Mouse (Mus musculus) liver, adult (tissue): ENCODE measurements at regions not wholly inside any gene's neighbourhood (a gene's known extent, or its start where the extent isn't known, plus 50 kb on each side); places are given as distances from the start of the nearest gene placed in this dataset.

Experiments
- GATA4 ChIP-seq: IDR thresholded peaks from 2 replicates; pipeline ENCODE4 v1.6.1; 2014; ENCODE audit warnings: mild to moderate bottlenecking, low read length; ENCODE audit not compliant: insufficient replicate concordance

DNA sequence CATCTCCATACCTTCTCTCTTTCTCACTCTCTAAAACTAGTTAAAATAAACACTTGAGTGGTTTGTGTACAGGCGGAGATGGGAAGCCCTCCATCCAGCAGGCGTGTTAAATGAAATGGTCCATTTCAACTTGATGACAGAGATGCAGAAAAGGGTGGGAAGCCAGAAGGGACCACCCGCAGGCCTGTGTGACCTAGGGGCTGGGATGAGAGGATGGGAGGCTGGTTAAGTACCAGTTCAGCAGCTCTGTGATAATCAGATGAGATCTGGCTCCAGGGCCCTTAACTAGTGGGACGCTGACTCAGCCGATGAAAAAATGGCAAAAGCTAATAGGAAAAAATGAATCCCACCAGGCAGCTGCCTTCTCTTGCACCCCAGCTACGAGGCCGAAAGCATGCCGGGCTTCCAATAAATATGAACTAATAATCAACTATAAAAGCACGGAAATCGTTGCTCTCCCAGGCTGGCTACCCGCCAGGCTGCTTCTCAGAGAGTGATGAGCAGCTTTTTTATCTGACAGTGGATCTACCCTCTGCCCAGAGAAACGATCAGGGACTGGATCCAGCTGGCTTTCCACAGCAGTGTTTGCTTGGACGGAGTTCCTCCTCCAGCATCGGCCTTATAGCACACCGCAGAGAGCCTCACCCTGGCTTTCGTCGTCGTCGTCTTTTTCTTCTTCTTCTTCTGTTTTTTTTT lies 144.5 kb downstream of the Sox9 start:
- peak; percentile 97 for TF ChIP-seq GATA4

DNA sequence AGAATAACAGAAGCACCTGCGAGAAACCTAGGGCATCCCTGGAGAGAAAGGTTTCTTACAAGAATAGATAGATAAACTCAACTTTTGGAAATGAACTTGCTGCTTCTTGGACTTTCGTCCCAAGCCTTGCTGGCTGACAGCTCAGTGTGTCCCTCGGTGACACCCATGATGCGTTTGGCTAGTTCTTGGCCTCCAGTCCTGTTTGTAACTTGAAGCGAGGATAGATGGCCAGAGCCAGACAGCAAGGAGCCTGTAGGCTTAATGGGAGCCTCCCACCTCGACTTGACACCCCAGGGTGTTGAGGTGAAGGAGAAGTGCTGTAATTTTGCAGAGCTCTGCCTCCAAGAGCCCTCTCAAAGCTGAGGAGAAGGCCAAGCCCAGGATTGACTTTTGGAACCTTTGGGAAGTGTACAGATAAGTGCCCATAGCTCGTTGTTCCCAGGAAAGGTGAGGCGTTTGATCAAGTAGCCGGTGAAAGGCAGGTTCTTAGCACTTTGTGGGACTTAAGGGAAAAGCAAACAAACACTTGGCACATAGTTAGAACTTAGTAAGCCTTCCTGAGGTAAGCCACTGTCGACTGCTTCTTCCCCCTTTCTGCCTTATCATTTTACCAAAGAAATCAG lies 148.3 kb downstream of the Sox9 start:
- TF ChIP-seq GATA4: no peak

DNA sequence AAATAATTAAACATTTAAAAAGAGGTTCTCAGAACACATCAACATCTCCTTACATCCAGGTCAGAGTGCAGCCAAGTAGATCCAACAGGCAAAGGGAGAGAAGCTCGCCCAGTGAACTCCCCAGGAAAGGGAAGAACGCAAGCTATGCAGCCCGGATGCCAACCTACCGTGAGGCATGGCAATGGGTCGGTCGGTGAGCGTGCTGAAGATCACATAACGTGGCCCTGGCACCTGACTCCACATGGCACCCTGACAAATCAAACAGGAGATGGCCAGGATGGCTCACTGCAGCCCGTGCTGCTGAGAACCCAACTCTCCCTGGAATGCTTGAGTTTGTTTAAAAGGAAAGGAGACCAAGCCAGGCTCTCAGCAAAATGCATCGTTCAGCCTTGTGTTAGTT lies 156.0 kb downstream of the Sox9 start:
- no peak for TF ChIP-seq GATA4

DNA sequence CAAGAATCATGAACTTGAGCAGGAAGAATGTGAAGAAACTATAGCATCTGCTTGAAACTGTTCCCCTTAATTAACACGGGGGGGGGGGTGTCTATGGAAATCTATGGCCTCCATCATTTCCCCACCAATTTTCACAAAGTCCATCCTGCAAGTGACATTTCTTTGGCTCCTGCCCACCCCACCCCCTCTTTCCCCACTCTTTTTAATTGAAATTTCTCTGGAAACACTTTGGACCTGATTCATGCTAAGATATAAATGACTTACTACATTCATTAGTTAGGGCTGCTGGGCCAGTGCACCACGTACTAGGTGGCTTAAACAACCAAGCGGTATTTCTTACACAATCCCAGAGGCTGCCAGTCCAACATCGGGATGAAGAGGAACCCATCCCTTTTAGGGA lies 169.4 kb downstream of the Sox9 start:
- TF ChIP-seq GATA4: no peak

DNA sequence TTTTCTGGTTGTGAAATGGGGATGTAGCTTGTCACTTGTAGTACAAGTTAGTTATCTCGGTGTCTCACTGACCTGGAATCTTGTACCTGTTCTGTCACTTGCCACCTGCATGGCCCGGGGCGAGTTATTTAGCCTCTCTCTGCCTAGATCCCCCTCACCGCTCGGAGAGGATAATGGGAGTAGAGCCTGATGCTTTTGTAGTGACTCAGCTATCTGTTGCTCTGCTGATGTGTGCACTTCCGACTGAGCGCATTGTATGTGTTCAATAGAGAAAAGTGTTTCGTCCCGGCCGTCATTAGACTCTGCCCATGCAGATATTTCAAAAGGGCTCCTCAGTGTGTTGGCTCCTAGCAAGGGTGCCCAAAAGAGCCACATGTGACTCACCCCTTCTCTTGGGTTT lies 170.3 kb downstream of the Sox9 start:
- no peak for TF ChIP-seq GATA4

DNA sequence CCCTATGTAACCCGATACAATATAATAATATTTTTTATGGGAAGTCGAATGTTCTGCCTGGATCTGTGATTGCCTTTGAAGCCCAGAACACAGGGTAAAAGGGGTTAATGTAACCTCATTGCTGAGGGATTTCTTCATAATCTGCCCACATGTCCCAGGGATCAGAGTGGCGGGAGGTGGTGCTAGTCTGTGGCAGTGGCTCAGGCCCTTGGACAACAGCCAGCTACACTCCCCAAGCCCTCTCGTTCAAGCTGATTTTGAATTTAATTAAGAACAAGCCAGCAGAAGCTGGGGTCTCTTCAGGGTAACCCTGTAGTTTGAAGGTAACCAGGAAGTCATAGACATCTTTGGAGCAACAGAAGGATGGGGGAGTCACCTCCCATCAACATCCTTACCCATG lies 171.5 kb downstream of the Sox9 start:
- TF ChIP-seq GATA4: no peak

DNA sequence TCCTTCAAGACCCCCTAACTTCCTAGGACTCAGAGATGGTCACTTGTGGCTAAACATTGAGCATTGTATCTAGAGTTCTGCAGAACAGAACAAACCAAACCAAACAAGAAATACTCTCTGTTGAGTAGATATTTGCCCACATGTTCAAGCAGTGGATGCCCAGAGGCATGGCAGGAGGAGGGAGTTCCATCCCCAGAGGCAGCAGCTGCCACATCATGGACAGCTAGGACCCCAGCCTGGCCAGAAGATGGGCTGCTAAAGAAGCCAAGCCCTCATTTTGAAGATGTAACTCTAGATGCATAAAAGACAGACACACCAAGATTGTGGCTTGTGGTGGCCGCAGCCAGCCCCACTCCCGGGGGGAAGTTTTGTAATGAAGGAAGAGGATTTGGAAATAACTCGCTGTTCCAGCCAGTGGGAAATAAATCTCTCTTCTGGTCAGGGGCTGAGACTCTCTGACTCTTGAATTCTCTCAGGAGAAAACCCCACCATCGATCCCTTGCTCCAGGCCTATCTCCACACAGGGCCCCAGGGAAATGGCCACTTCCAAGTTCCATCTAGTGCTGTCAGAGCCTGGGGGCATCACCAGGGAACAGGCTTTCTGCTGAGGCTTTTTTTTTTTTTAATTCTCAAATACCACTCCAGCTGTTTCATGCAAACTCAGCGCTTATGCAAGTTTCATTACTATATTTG lies 174.9 kb downstream of the Sox9 start:
- no peak for TF ChIP-seq GATA4

DNA sequence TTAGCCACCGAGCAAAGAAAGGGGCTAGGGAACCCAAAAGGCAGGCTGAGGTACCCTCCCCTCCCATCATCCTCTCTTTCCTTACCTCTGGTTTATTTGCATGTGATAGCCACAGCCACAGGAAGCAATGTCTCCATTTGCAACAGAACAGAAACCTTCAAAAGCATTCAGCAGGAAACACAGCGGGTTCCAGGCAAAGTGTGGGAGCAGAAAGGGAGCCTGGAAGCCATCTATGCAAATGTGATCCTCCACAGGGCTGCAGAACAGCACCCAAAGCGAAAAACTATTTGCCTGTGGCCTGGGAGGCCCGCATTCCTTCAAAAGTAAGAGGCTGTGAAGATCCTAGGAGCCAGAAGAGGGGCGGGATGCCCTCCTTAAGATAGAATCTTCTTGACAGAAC lies 177.6 kb downstream of the Sox9 start:
- TF ChIP-seq GATA4: no peak

DNA sequence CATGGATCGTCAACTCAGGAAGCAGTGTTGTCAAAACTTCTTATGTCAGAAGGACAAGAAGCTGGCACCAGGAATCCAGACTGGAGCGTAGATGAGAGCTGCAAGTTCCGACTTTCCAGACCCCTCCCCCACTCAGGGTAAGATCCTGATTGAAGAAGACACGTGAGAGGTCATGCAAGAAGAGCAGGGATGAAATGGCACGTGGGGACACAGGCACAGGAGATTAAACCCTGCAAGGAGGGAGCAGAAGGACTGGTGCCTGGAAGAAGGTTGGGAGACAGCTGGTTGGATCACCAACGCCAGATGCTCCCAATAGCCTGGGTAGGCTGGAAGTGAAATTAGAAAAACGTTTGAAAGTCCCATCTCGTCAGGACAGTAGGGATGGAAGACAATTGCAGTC lies 191.3 kb downstream of the Sox9 start:
- no peak for TF ChIP-seq GATA4

DNA sequence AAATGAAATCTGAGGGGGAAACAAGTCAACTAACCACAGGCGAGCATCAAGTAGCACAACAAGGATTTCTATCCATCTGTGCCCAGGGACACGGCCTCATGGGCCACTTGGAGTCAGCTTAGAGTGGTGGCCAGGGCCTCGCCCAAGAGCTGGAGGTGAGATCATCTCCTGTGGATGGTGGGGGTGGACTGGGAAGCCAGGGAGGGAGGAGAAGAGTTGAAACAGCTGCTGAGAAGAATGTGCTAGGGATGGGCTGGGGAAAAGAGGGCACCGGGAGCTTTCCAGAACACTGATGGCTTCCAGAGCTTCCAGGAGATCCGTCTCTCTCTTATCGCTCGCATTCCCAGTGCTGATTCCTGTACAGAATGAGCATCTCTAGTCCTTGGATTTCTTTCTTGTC lies 192.9 kb downstream of the Sox9 start:
- TF ChIP-seq GATA4: no peak

DNA sequence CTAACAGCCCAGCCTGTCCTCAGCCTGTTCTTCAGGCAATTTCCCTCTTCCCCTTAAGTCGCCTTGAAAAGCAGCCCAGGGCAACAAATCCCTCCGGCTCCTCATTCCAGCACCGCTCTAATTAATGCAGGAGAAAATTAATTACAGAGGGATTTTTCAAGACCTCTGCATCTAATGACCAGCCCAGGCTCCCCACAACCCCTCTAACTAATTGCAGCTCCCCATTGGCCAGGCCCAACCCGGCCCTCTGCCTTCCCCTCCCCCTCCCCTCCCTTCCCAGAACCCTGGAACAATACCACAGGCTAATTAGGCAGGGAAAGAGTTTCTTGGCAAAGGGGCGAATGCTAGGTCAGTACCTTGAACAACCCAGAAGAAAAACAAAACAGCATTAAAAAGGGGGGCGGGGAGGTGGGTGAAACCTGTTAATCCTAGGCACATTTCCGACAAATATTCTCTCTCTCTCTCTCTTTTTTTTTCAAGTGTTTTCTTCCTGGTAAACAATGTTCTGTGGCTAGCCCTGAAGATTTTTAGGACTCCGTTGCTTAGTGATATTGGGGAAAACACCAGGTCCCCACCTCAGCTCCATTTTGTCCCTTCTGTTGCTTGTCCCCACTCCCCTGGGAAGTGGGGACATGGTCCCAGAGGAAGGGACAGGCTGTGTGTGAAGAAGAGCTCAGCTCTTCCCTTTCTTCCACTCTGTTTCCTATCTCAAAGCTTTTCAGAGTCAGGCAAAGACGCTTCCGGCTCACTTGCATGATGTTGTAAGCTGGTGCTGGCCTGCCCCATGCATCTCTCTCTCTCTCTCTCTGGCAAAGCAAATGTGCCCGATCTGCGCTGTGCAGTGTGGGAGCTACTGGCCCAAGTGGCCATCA lies 195.1 kb downstream of the Sox9 start:
- TF ChIP-seq GATA4: no peak

DNA sequence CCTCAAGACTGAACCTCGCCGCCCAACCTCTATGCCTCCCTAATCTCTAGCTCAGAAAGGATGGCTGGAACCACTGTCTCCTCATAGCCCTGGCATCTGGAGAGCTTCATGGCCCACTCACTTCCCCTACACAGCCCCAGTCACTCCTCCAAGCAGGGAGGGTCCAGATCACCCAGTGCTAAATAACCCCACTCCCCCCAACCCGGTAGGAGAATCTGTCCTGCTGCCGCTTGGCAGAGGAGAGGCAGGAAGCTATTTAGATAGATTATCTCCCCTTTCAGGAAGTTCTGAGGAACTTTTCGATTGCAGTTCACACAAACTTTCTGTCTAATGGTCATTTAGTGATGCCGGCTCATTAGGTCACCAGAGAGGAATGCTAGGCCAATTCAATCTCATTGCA lies 196.9 kb downstream of the Sox9 start:
- no peak for TF ChIP-seq GATA4

DNA sequence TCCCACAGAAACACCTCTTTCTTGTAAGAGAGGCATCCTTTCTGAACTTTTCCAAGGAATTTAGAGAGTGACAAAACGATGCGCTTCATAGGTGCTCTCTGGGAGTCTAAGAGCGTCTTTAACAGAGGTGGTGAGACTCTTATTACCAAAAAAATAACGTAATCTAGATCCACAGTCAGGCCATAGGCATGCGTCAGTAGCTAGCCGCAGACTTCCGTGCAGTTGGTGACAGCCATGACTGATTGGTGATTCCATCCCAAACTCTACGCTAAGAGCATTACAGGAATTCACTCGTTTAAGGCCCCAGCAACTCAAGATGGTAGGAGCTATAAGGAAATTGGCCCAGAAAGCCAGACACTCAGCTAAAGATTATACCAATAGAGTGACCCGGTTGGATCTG lies 197.4 kb downstream of the Sox9 start:
- no peak for TF ChIP-seq GATA4

DNA sequence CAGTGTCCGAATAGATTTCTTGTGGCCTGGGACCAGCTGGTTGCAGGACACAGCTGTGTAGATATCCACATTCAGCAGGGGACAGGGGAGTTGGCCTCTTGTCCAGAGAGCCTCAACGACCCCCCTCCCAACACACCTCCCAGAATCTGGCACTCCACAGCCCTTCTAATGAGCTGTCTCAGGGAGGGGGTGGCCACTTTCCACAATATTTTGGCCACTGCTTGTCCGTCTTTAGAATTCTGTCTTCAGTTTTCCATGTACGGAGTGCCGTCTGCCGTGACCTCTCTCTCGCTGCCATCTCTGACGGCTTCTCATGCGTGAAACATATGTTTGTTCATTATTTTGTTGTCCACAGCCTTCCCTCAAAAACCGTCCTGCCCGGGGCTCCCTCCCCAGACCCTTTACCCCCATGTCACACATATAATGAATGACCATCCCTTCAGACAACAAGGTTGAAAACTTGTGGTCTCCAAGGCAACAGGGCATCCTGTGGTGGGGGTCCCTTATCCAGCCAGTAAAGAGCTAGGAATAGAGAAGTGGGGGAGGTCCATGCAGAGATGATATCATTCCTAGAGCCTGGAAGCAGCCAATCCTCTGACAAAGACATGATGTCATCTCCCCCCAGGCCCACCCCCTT lies 200.3 kb downstream of the Sox9 start:
- no peak for TF ChIP-seq GATA4

DNA sequence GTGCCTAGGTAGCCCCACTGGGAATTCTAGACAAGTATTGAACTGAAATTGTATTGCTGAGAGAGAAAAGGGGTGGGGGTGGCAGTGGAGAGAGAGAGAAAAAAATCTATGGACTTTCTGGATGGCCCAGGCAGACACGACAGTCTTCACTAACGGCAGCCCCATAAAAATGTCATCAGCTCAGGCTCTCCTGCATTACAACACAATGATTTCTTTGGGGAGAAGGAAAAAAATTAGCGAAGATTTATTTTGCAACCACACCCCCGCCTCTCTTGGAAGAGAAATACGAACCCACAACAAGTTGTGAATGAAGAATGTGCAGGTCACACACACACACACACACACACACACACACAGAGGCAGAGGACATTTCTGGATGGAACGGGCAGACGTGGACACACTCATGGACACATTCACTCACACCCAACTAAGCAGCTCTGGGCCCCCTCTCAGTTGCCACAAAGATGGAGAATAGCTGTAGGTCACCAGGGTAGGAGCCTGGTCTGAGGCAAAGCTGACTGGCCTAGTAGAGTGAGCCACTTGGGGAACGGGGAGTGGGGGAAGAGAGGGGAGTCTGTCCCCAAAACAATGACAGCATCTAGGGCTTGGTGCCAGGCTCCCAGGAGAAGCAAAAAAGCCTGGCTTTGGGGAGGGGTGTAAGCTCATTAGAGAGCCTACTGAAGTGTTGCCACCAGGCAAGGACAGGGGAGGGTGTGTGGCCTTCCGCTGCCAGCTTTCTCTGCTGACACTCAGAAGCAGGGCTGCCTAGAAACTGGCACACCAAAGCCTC lies 201.0 kb downstream of the Sox9 start:
- no peak for TF ChIP-seq GATA4

DNA sequence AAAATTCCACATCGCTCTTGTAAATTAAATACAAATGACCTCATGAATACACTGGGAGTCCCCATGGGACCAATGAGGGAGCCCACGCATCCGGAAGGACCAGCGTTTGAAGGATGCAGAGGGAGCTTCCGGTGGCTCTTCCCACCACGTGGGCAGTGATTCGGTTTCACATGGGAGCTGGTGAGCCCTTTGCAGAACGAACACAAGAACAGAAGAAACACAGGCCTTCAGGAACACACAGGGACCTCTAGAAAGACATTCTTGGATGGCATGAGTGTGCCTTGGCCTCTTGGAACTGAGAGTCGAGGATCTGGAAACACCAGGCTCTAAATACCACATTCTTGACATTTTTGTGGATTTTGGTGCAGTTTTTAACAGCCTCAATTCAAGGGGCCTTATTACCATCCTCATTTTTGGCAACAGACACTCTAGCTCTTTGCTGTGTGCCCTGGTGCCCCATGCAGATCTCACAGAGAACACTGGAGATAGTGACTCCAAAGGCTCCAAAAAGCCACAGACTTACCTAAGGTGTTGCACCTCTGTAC lies 204.1 kb downstream of the Sox9 start:
- TF ChIP-seq GATA4: no peak
